ENCODE assay signal across 8 mouse cellular contexts in the genomic region with DNA sequence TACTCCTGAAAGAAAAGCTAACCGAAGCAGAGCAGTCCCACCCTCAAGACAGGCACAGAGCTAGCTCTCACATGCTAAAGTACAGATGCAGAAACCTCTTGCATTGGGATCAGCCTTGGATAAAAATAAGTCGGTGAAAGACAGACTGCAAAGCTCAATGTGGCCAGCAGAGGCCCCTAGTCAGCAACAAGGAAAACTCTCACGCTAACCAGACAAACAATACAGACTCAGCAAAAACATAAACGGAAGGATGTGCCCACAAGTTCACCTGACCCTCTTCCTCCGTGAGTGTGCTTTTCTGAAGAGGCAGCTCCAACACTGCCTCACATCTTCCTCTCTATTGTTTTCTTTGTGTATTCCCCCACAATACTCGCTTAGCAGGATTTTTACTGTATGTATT.
DNase-seq lines count a peak whose midpoint lies in the region; ATAC-seq and TF ChIP-seq lines count a peak whose summit lies in the region.

No protein-coding gene starts in this region.

- H3K4me3 ChIP-seq in E14TG2a.4 (replicated peaks; ENCODE audit: low read length) = no peak overlapping the region
- no peak overlapping the region for H3K4me3 ChIP-seq in heart, embryonic 16.5 days (ENCODE audit: low read length)
- peak overlapping the region; percentile 33; the same call in 1 of the 2 replicates for H3K4me3 ChIP-seq in liver, embryonic 13.5 days (replicated peaks)

- H3K27me3 ChIP-seq in E14TG2a.4 (ENCODE audit: insufficient read depth, low read length) = no peaks in the 10 kb centered on the region
- no peaks in the 10 kb centered on the region for H3K27me3 ChIP-seq in heart, embryonic 16.5 days (ENCODE audit: control insufficient read depth, insufficient read depth, low read length)
- no peaks in the 10 kb centered on the region; the same call in 1 of the 2 replicates for H3K27me3 ChIP-seq in liver, embryonic 13.5 days

- no peaks in the 10 kb centered on the region for H3K9me3 ChIP-seq in E14TG2a.4 (ENCODE audit: low read length)
- no peaks in the 10 kb centered on the region for H3K9me3 ChIP-seq in heart, embryonic 16.5 days (replicated peaks; ENCODE audit: control insufficient read depth, low read length)
- H3K9me3 ChIP-seq in liver, embryonic 13.5 days (replicated peaks) = no peaks in the 10 kb centered on the region

- H3K36me3 ChIP-seq in E14TG2a.4 (ENCODE audit: insufficient read depth, low read length) = no peaks in the 10 kb centered on the region
- no peaks in the 10 kb centered on the region for H3K36me3 ChIP-seq in heart, embryonic 16.5 days (ENCODE audit: control insufficient read depth, insufficient read depth)
- H3K36me3 ChIP-seq in liver, embryonic 13.5 days = no peaks in the 10 kb centered on the region

- no peak overlapping the region for H3K27ac ChIP-seq in heart, embryonic 16.5 days (ENCODE audit: low read length)
- H3K27ac ChIP-seq in liver, embryonic 13.5 days = peak overlapping the region; percentile 55; the same call in 1 of the 2 replicates

- WGBS in heart, embryonic 16.5 days = 13% methylated on average over 6 of the region's 6 CpGs
- WGBS in liver, embryonic 13.5 days (ENCODE audit: insufficient replicate concordance) = 4% methylated on average over 6 of the region's 6 CpGs

- no peak overlapping the region for H3K9ac ChIP-seq in heart, embryonic 16.5 days (ENCODE audit: low read length)
- peak overlapping the region; percentile 58 for H3K9ac ChIP-seq in liver, embryonic 13.5 days

- H3K4me1 ChIP-seq in E14TG2a.4 (replicated peaks; ENCODE audit: low read depth, low read length) = no peaks in the 10 kb centered on the region
- H3K4me1 ChIP-seq in heart, embryonic 16.5 days (ENCODE audit: control insufficient read depth, insufficient read depth, low read length) = no peaks in the 10 kb centered on the region; the same call in 1 of the 2 replicates
- H3K4me1 ChIP-seq in liver, embryonic 13.5 days (replicated peaks) = peaks cover 42% of the 10 kb centered on the region

- no peak for ATAC-seq in heart, embryonic 16.5 days (replicated peaks; ENCODE audit: extremely low read depth, insufficient read depth, low FRiP score)
- ATAC-seq in liver, embryonic 13.5 days (ENCODE audit: low read depth) = peak; percentile 72

- TF ChIP-seq CTCF in E14TG2a.4 (conservative IDR thresholded peaks at IDR 0.05; ENCODE audit: low read length) = peak; percentile 77

- DNase-seq in c-Kit-negative CD71-positive TER-119-positive erythroid progenitor cells, embryonic 14.5 days (ENCODE audit: low read depth, low spot score) = peak; percentile 76
- DNase-seq in fibroblast of lung, adult 2 months (ENCODE audit: low read depth) = peak; percentile 41
- peak; percentile 65 to 75 for DNase-seq in kidney, postnatal 25 days
- peak; percentile 70 for DNase-seq in liver, embryonic 13.5 days
- peak; percentile 22 to 65 for DNase-seq in natural killer cell, adult 2 months (ENCODE audit: low spot score in 2 of 2)
- peak; percentile 47 for DNase-seq in telencephalon, adult 2 months (ENCODE audit: low read depth, low spot score)

- peak overlapping the region; percentile 47 for H3K4me2 ChIP-seq in heart, embryonic 16.5 days (ENCODE audit: low read depth, low read length)
- H3K4me2 ChIP-seq in liver, embryonic 13.5 days = peak overlapping the region; percentile 53
